Mouse (Mus musculus) MEL (cell line): ENCODE results near the gene Trim27.

Experiments
- CTCF ChIP-seq, 3 experiments: IDR thresholded peaks in 2 of 3; conservative IDR thresholded peaks in 1 of 3; 2 replicates each; pipeline ENCODE4 v1.5.1; 2011 to 2012; ENCODE audit warnings: low read length in 3 of 3, low read depth in 2 of 3, mild to moderate bottlenecking in 2 of 3, improper control_type of control experiment in 1 of 3, inconsistent platforms in 1 of 3, mixed read lengths in 1 of 3, moderate library complexity in 1 of 3; ENCODE audit not compliant: control insufficient read depth in 1 of 3, insufficient read depth in 1 of 3, poor library complexity in 1 of 3, severe bottlenecking in 1 of 3
- MYB ChIP-seq: IDR thresholded peaks from 2 replicates; pipeline ENCODE4 v1.6.1; 2011; ENCODE audit warnings: mild to moderate bottlenecking, low read depth, low read length, improper control_type of control experiment
- POLR2A ChIP-seq, 2 experiments: IDR thresholded peaks; 2 replicates each; pipeline ENCODE4 v1.6.1; 2011 to 2012; ENCODE audit warnings: low read length in 2 of 2, mild to moderate bottlenecking in 2 of 2, control low read depth in 1 of 2, improper control_type of control experiment in 1 of 2, low read depth in 1 of 2, moderate library complexity in 1 of 2; ENCODE audit not compliant: control insufficient read depth in 1 of 2, insufficient read depth in 1 of 2, poor library complexity in 1 of 2

GRCm38 (mm10) chr13:21161591-21161990, 17.7 kb upstream of the Trim27 start:
- no peak for TF ChIP-seq POLR2A (IDR thresholded peaks at IDR 0.05; ENCODE audit: control insufficient read depth in 1 of 2, insufficient read depth in 1 of 2, low read depth in 1 of 2, low read length in 2 of 2, poor library complexity in 1 of 2)
- TF ChIP-seq CTCF (IDR thresholded peaks at IDR 0.05 in 2 of 3, conservative IDR thresholded peaks at IDR 0.05 in 1 of 3; ENCODE audit: control insufficient read depth in 1 of 3, insufficient read depth in 1 of 3, low read depth in 2 of 3, low read length in 3 of 3, poor library complexity in 1 of 3, severe bottlenecking in 1 of 3), result no peak
- no peak for TF ChIP-seq MYB
